Mouse (Mus musculus) liver, adult 2 months (tissue): ENCODE results near the gene Nrm. TPM values are rescaled to one million over a fixed set of nuclear protein-coding genes. Genes with fewer than 3 reads are reported as not detected.

Experiments used
- DNase-seq: peaks from one replicate; pipeline ENCODE4 v3.0.0-alpha.2; 2011; ENCODE audit warnings: low read depth, low spot score; ENCODE audit errors: extremely low read depth
- H3K27ac ChIP-seq: fragments of 200-500 bp; replicated peaks from 2 replicates; pipeline ENCODE4 v1.5.1; 2012; ENCODE audit warnings: low read depth, mild to moderate bottlenecking, control low read depth, inconsistent platforms, low read length; ENCODE audit not compliant: insufficient read depth
- H3K27me3 ChIP-seq: fragments of 200-500 bp; 2 replicates; pipeline ENCODE4 v1.6.1; 2012; ENCODE audit warnings: mild to moderate bottlenecking, moderate library complexity, low read length, inconsistent platforms; ENCODE audit not compliant: control insufficient read depth, insufficient read depth
- H3K36me3 ChIP-seq: fragments of 200-500 bp; 2 replicates; pipeline ENCODE4 v1.6.1; 2012; ENCODE audit warnings: low read length, inconsistent platforms; ENCODE audit not compliant: control insufficient read depth, insufficient read depth
- H3K4me1 ChIP-seq: fragments of 200-500 bp; 2 replicates; pipeline ENCODE4 v1.6.1; 2011; ENCODE audit warnings: low read length; ENCODE audit not compliant: control insufficient read depth, insufficient read depth
- H3K4me3 ChIP-seq: fragments of 200-500 bp; 2 replicates; pipeline ENCODE4 v1.5.1; 2011; ENCODE audit warnings: low read depth, mild to moderate bottlenecking, control low read depth, low read length, moderate library complexity; ENCODE audit not compliant: insufficient read depth
- H3K79me2 ChIP-seq: fragments of 200-500 bp; 2 replicates; pipeline ENCODE4 v1.6.1; 2012; ENCODE audit warnings: inconsistent platforms, mild to moderate bottlenecking, low read length, moderate library complexity; ENCODE audit not compliant: control insufficient read depth, insufficient read depth
- H3K9ac ChIP-seq: fragments of 200-500 bp; 2 replicates; pipeline ENCODE4 v1.6.1; 2012; ENCODE audit warnings: low read depth, mild to moderate bottlenecking, control low read depth, inconsistent platforms, low read length
- CTCF ChIP-seq: fragments of 200-500 bp; IDR thresholded peaks from 2 replicates; pipeline ENCODE4 v1.5.1; 2011; ENCODE audit warnings: low read depth, low read length, control low read depth
- POLR2A ChIP-seq: fragments of 200-500 bp; IDR thresholded peaks from 2 replicates; pipeline ENCODE4 v1.6.1; 2011; ENCODE audit warnings: low read length, control low read depth; ENCODE audit not compliant: insufficient read depth; ENCODE audit errors: extremely low read depth
- WGBS: fragments of 180-500 bp; shearing (Covaris S2); methylation state at CpG from one replicate; pipeline ENCODE4 v1.1.7; 2018; 5-methylcytosine and 5-hydroxymethylcytosine counted together
- polyA plus RNA-seq: library from polyadenylated mRNA; depleted of rRNA; stranded (reverse); fragments of >200 nt; gene quantifications from 2 replicates; pipeline ENCODE4 v1.2.3, GENCODE M21; 2012; rRNA removed
- total RNA-seq: library from RNA; depleted of rRNA; stranded (reverse); fragments of >200 nt; gene quantifications from 2 replicates; pipeline ENCODE4 v1.2.3, GENCODE M21; 2014; rRNA removed

Nrm gene
- total RNA-seq (0.18 and 2.4 TPM in 2 replicates), polyA plus RNA-seq (1.4 and 2.4 TPM in 2 replicates)

GRCm38 (mm10) chr17:35861198-35861857 is at the start of gene Nrm:
Nrm (plus strand) TSS chr17:35861318.
- TF ChIP-seq CTCF (peak; percentile 68), POLR2A (no peak)
- Histone ChIP-seq H3K36me3 (no peaks in the 10 kb centered on the region), H3K9ac (peak within 1 kb of the TSS; percentile 83), H3K4me3 (peak within 1 kb of the TSS; percentile 96), H3K27ac (peak within 1 kb of the TSS; percentile 35; the same call in 1 of the 2 replicates), H3K27me3 (peaks cover 6% of the 10 kb centered on the region; the same call in 1 of the 2 replicates), H3K4me1 (peaks cover 2% of the 10 kb centered on the region; the same call in 1 of the 2 replicates), H3K79me2 (no peaks in the 10 kb centered on the region)
- peak; percentile 68 for DNase-seq
- WGBS: 1% methylated on average over 47 of the region's 47 CpGs

- no peaks in the 10 kb centered on the region for H3K27me3 ChIP-seq
- H3K36me3 ChIP-seq: no peaks in the 10 kb centered on the region
- no peak overlapping the region for H3K9ac ChIP-seq
- no peak for DNase-seq
- TF ChIP-seq CTCF: no peak
- TF ChIP-seq POLR2A: no peak
- peaks cover 27% of the 10 kb centered on the region for H3K4me1 ChIP-seq
- no peaks in the 10 kb centered on the region for H3K79me2 ChIP-seq
- no peak overlapping the region for H3K27ac ChIP-seq
- WGBS: 92% methylated on average over 5 of the region's 5 CpGs
- H3K4me3 ChIP-seq: no peak overlapping the region
Measured at GRCm38 (mm10) chr17:35812307-35812706, 48.8 kb upstream of the Nrm start.

- no peak for TF ChIP-seq CTCF
- no peak for TF ChIP-seq POLR2A
- no peak for DNase-seq
Measured at GRCm38 (mm10) chr17:35812736-35813135, 48.4 kb upstream of the Nrm start.

GRCm38 (mm10) chr17:35813245-35813647 is 47.9 kb upstream of the Nrm start:
- Histone ChIP-seq H3K9ac (peak overlapping the region; percentile 22; the same call in 1 of the 2 replicates), H3K4me1 (peaks cover 27% of the 10 kb centered on the region), H3K27ac (peak overlapping the region; percentile 51), H3K36me3 (no peaks in the 10 kb centered on the region), H3K27me3 (no peaks in the 10 kb centered on the region), H3K4me3 (no peak overlapping the region), H3K79me2 (no peaks in the 10 kb centered on the region)
- no peak for TF ChIP-seq CTCF
- no peak for TF ChIP-seq POLR2A
- WGBS: 21% methylated on average over 7 of the region's 7 CpGs
- DNase-seq: peak; percentile 80

More at GRCm38 (mm10) chr17:35812736-35813135, 48.4 kb upstream of the Nrm start:
- 79% methylated on average over 6 of the region's 6 CpGs for WGBS
- H3K9ac ChIP-seq: peak overlapping the region; percentile 22; the same call in 1 of the 2 replicates
- H3K4me3 ChIP-seq: no peak overlapping the region
- H3K27ac ChIP-seq: peak overlapping the region; percentile 51
- no peaks in the 10 kb centered on the region for H3K79me2 ChIP-seq
- peaks cover 27% of the 10 kb centered on the region for H3K4me1 ChIP-seq
- no peaks in the 10 kb centered on the region for H3K36me3 ChIP-seq
- H3K27me3 ChIP-seq: no peaks in the 10 kb centered on the region

- no peak for TF ChIP-seq CTCF
- no peak for TF ChIP-seq POLR2A
- no peaks in the 10 kb centered on the region for H3K79me2 ChIP-seq
- 41% methylated on average over 7 of the region's 7 CpGs for WGBS
- no peak overlapping the region for H3K4me3 ChIP-seq
- peaks cover 27% of the 10 kb centered on the region for H3K4me1 ChIP-seq
- DNase-seq: peak; percentile 52
- H3K27ac ChIP-seq: peak overlapping the region; percentile 37
- no peaks in the 10 kb centered on the region for H3K27me3 ChIP-seq
- no peaks in the 10 kb centered on the region for H3K36me3 ChIP-seq
- no peak overlapping the region for H3K9ac ChIP-seq
Measured at GRCm38 (mm10) chr17:35813653-35814052, 47.5 kb upstream of the Nrm start.

GRCm38 (mm10) chr17:35814678-35815077 is 46.4 kb upstream of the Nrm start:
- no peak overlapping the region for H3K4me3 ChIP-seq
- no peaks in the 10 kb centered on the region for H3K36me3 ChIP-seq
- H3K9ac ChIP-seq: no peak overlapping the region
- no peaks in the 10 kb centered on the region for H3K27me3 ChIP-seq
- no peaks in the 10 kb centered on the region for H3K79me2 ChIP-seq
- 10% methylated on average over 6 of the region's 6 CpGs for WGBS
- H3K27ac ChIP-seq: 0 out of 2 replicates have a peak overlapping the region, but pooled peaks have one; percentile 24
- H3K4me1 ChIP-seq: peaks cover 27% of the 10 kb centered on the region
- peak; percentile 97 for DNase-seq
- TF ChIP-seq POLR2A: no peak
- TF ChIP-seq CTCF: no peak
